Mouse (Mus musculus) lung, adult 2 months (tissue): ENCODE results near the gene Myoz1.

Experiments used
- CTCF ChIP-seq: fragments of 200-500 bp; IDR thresholded peaks from 2 replicates; pipeline ENCODE4 v1.5.1; 2011; ENCODE audit warnings: mild to moderate bottlenecking, low read length, control low read depth; ENCODE audit not compliant: insufficient read depth
- POLR2A ChIP-seq: fragments of 200-500 bp; IDR thresholded peaks from 2 replicates; pipeline ENCODE4 v1.6.1; 2011; ENCODE audit warnings: low read depth, mild to moderate bottlenecking, control low read depth, low read length, borderline replicate concordance; ENCODE audit errors: extremely low read depth

DNA sequence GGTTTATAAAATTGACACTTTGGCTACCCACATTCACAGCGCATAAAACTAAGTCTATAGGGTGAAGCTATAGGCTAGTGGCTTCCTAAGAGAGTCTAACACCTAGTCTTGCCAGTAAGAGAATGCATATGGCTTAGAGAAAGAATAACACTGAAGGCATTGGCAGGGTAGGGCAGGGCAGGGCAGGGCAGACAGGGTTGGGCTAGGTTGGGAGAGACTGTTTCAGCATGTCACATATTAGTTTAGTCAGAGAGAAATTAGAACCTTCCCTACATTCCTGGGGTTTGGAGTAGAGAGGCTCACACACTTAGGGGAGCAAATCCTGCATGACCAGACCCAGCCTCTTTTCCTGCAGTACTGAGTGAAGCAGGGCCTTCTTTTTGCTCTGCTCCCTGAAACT lies 11.1 kb upstream of the Myoz1 start:
- TF ChIP-seq CTCF: no peak
- no peak for TF ChIP-seq POLR2A
